In the genomic region with DNA sequence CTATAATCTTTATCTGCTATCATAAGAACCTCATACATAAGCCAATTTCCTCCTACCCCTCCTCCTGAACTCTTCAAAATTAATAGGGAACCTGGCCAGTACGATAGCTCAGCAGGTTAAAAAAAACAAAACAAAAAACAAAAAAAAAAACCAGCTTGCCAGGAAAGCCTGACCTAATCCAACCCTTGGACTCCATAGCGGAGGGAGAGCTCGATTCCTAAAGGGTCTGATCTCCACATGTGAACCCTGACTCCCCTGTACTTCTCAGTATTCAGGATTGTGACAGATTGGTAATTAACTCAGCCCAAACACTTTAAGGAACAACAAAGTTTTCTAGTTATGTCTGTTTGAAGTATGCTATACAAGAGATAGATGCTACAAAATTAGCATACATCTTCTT, we compare ENCODE assay signal across 16 mouse cellular contexts.
"Had no signal": no experiment of that assay in that cellular context is flagged by ENCODE, and none has a peak within 500 bp of the region (broad histone marks: within the 10 kb centered on the region; RNA-seq: fewer than 3 reads in every experiment).

No protein-coding gene starts in this region.

- H3K27ac ChIP-seq: neural tube, embryonic 13.5 days; neural tube, embryonic 15.5 days; stomach, embryonic 15.5 days; stomach, postnatal 0 days had no signal

- H3K9me3 ChIP-seq: neural tube, embryonic 13.5 days; neural tube, embryonic 15.5 days; stomach, embryonic 15.5 days had no signal

- H3K4me2 ChIP-seq: neural tube, embryonic 13.5 days; neural tube, embryonic 15.5 days; stomach, embryonic 15.5 days had no signal

- H3K4me1 ChIP-seq: stomach, embryonic 15.5 days had no signal

- H3K4me3 ChIP-seq: neural tube, embryonic 13.5 days; neural tube, embryonic 15.5 days; stomach, embryonic 15.5 days had no signal

- DNase-seq: retina, postnatal 1 day; right cerebral cortex, adult 18-20 months; right cerebral cortex, postnatal 14 days; right cerebral cortex, postnatal 25 days; right cerebral cortex, postnatal 4 days; spleen, adult 18-20 months; thymus, adult 18-20 months; thymus, adult 2 months; thymus, postnatal 14 days; thymus, postnatal 25 days; thymus, postnatal 36 days; thymus, postnatal 4 days had no signal

- H3K9ac ChIP-seq: neural tube, embryonic 13.5 days; neural tube, embryonic 15.5 days; stomach, embryonic 15.5 days had no signal

- H3K36me3 ChIP-seq: neural tube, embryonic 15.5 days had no signal

- H3K27me3 ChIP-seq: neural tube, embryonic 13.5 days; neural tube, embryonic 15.5 days; stomach, embryonic 15.5 days had no signal
